Mouse (Mus musculus) heart, postnatal 0 days (tissue): ENCODE results near the gene Micu1. TPM values are rescaled to one million over a fixed set of nuclear protein-coding genes. Genes with fewer than 3 reads are reported as not detected.

Source experiments
- ATAC-seq: fragments of 200-750 bp; cut with Nextera tagmentation; 2 replicates; pipeline ENCODE4 v1.8.0; 2017; ENCODE audit warnings: low read depth, moderate number of reproducible peaks, moderate library complexity; ENCODE audit not compliant: insufficient read depth
- DNase-seq: peaks from one replicate; pipeline ENCODE4 v3.0.0-alpha.2; 2016; ENCODE audit warnings: low spot score
- H3K27ac ChIP-seq: fragments of 300-500 bp; sonication (generic); 2 replicates; pipeline ENCODE4 v1.5.1; 2014; ENCODE audit warnings: low read depth, mild to moderate bottlenecking
- H3K27me3 ChIP-seq: fragments of 300-500 bp; sonication (generic); 2 replicates; pipeline ENCODE4 v1.6.1; 2014; ENCODE audit warnings: low read length, mixed read lengths; ENCODE audit not compliant: control insufficient read depth, insufficient read depth
- H3K36me3 ChIP-seq: fragments of 300-500 bp; sonication (generic); replicated peaks from 2 replicates; pipeline ENCODE4 v1.6.1; 2014; ENCODE audit warnings: low read length, mixed read lengths; ENCODE audit not compliant: control insufficient read depth, insufficient read depth
- H3K4me1 ChIP-seq: fragments of 300-500 bp; sonication (generic); 2 replicates; pipeline ENCODE4 v1.6.1; 2014; ENCODE audit warnings: antibody characterized with exemption; ENCODE audit not compliant: control insufficient read depth, insufficient read depth
- H3K4me2 ChIP-seq: fragments of 300-500 bp; sonication (generic); 2 replicates; pipeline ENCODE4 v1.6.1; 2014; ENCODE audit warnings: low read depth, mild to moderate bottlenecking, low read length, moderate library complexity
- H3K4me3 ChIP-seq: fragments of 300-500 bp; sonication (generic); 2 replicates; pipeline ENCODE4 v1.5.1; 2014; ENCODE audit warnings: low read depth, low read length
- H3K9ac ChIP-seq: fragments of 300-500 bp; sonication (generic); replicated peaks from 2 replicates; pipeline ENCODE4 v1.6.1; 2014; ENCODE audit warnings: low read depth, low read length, mixed read lengths
- H3K9me3 ChIP-seq: fragments of 300-500 bp; sonication (generic); replicated peaks from 2 replicates; pipeline ENCODE4 v1.6.1; 2016; ENCODE audit warnings: low read length; ENCODE audit not compliant: control insufficient read depth
- CTCF ChIP-seq: IDR thresholded peaks from 2 replicates; pipeline ENCODE4 v1.5.1; 2016; ENCODE audit warnings: antibody characterized with exemption, control low read depth, low read depth
- EP300 ChIP-seq: IDR thresholded peaks from 2 replicates; pipeline ENCODE4 v1.6.1; 2016; ENCODE audit warnings: antibody characterized with exemption, low read depth
- WGBS: fragments of 180-500 bp; shearing (Covaris S2); extraction: QIAGEN DNeasy Blood & Tissue Kit; methylation state at CpG from one replicate; pipeline ENCODE4 v1.1.7; 2014; 5-methylcytosine and 5-hydroxymethylcytosine counted together
- polyA plus RNA-seq: library from polyadenylated mRNA; unstranded; fragments of >200 nt; fragmentation: Nextera tagmentation; extraction: Ambion mirVana; gene quantifications from 2 replicates; pipeline ENCODE4 v1.2.1, GENCODE M21; 2015
- total RNA-seq: library from RNA; depleted of rRNA; stranded (reverse); fragments of >200 nt; gene quantifications from 2 replicates; pipeline ENCODE4 v1.2.3, GENCODE M21; 2014; ENCODE audit warnings: low replicate concordance

Micu1 gene
- total and polyA plus RNA-seq, 2 experiments from 2014 or later = 23.9 to 25.0 TPM

DNA sequence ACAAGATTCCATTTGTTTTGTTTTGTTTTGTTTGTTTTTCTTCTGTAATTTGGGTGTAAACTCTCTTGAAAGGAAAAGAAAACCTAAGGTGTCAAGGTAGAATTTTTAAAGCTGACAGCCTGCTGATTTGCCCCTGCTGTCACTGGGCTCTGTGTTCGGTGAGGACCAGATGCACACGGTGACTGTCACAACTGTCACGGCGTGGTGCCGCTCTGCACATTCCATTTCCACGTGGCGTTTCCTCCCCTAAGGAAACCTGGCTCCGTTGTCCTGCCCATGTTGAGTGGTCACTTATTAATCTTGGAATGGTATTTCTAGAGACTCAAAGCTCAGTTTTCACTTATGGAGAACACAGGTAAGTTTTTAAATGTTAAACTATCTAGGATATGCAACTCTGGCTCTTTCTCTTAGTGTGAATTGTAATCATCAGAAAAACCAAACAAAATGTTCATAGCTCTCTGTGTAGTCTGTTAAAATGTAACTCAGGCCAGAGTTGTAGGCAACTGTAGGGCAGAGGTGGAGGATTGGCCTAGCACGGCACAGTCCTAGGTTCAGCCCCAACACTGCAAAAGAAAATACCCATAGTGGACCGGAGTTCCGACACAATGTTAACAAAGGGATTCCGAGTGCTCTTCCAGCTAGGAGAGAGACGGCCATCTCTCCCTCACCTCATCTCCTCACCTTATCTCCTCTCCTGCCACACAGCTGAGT is 66.2 kb downstream of the Micu1 start:
- 34% methylated on average over 13 of the region's 13 CpGs for WGBS
- TF ChIP-seq CTCF (no peak), EP300 (no peak)

DNA sequence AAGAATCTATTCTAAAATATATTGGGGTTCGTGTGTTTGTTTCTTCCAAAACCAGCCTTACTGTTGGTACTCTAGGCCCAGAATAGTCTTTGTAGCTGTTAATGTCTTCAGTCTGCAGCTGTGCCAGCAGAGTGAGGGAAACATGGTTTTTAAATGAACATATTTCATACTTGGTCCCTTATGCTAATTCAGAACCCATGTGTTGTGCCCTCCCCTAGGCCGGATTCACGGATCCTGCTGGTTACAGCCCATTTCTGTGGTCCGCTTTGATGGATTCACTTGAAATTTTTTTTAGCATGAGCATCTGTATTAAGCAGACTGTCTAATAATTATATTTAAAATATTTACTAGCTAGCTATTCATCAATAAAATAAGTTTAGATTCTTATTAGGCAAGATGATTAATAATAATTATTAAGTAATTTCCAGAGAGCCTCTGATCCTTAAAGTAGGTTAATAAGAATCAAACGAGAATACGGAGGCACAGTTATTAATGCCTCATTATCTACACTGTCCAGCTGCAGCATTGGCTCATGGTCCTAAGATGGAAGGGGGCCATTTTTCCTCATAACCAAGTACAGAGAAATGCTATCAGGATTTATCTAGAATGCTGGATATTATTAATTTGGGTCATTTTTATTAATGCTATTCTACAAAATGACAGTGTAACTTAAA is 69.2 kb downstream of the Micu1 start:
- no peak overlapping the region for H3K9ac ChIP-seq
- H3K4me1 ChIP-seq = no peaks in the 10 kb centered on the region
- no peak overlapping the region for H3K27ac ChIP-seq
- H3K36me3 ChIP-seq = no peaks in the 10 kb centered on the region
- H3K4me2 ChIP-seq = no peak overlapping the region
- H3K4me3 ChIP-seq = no peak overlapping the region
- ATAC-seq (no peak), DNase-seq (no peak)
- WGBS = 90% methylated on average over 6 of the region's 6 CpGs
- no peaks in the 10 kb centered on the region for H3K27me3 ChIP-seq
- no peaks in the 10 kb centered on the region for H3K9me3 ChIP-seq
- TF ChIP-seq CTCF = no peak
- TF ChIP-seq EP300 = no peak

More for the DNA sequence above, 66.2 kb downstream of the Micu1 start:
- Histone ChIP-seq H3K27ac (no peak overlapping the region), H3K9ac (no peak overlapping the region), H3K4me3 (no peak overlapping the region), H3K9me3 (no peaks in the 10 kb centered on the region), H3K27me3 (no peaks in the 10 kb centered on the region), H3K36me3 (no peaks in the 10 kb centered on the region), H3K4me2 (no peak overlapping the region), H3K4me1 (no peaks in the 10 kb centered on the region)
- ATAC-seq (no peak), DNase-seq (no peak)

DNA sequence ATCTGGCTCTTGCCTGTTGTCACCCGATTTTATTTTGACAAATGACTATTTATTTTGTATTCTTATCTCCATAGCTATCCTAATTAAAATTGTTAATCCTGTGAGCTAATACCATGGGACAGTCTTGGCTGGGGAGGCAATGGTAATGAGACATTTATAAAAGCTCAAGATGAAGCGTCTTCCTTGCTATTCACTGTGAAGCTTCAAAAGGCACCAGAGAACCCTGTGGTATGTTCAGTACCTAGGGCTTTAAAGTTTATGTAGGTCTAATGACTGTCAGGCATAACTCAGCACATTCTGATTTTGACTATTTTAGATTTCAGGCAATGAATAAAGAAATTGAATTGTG is 69.7 kb downstream of the Micu1 start:
- no peak overlapping the region for H3K9ac ChIP-seq
- no peaks in the 10 kb centered on the region for H3K4me1 ChIP-seq
- no peak overlapping the region for H3K27ac ChIP-seq
- H3K4me2 ChIP-seq = no peak overlapping the region
- no peak overlapping the region for H3K4me3 ChIP-seq
- H3K27me3 ChIP-seq = no peaks in the 10 kb centered on the region
- TF ChIP-seq CTCF = no peak
- TF ChIP-seq EP300 = no peak
- ATAC-seq = no peak
- 77% methylated on average over 2 of the region's 2 CpGs for WGBS
- no peak for DNase-seq
- H3K9me3 ChIP-seq = no peaks in the 10 kb centered on the region
- no peaks in the 10 kb centered on the region for H3K36me3 ChIP-seq

DNA sequence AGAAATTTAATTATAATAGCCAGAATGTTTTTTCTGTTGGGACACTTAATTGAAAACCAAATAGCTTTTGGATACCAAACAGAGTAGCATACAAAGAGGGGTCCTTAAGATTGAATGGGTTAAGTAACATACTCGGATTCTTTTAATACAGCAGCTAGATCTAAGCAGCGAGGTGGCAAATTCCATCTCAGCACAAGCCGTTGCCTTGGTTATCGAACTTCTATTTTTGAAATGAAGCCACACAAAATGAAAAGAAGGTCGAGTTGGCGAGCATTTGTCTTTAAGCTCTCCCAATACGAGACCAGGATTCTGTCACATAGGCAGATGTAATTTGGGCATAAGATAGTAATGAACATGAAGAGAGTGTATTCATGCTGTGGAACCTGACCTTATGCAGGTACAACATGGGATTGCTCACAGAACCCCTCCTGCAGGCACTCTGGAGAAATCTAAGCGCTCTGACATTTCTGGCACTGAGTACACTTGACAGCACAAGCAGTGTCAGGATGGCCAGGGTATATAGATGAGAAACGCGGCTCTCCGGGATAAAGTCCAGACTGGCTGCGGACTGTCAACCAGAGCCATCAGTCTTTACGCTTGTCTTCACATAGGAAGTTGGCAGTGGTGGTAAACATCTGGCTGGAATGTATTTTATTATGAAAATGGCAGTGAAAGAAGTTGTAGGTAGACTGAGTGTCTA is 71.3 kb downstream of the Micu1 start:
- ATAC-seq (no peak), DNase-seq (no peak)
- no peaks in the 10 kb centered on the region for H3K27me3 ChIP-seq
- no peak overlapping the region for H3K27ac ChIP-seq
- no peaks in the 10 kb centered on the region for H3K36me3 ChIP-seq
- WGBS = 53% methylated on average over 13 of the region's 13 CpGs
- H3K9ac ChIP-seq = no peak overlapping the region
- H3K4me1 ChIP-seq = no peaks in the 10 kb centered on the region
- H3K9me3 ChIP-seq = no peaks in the 10 kb centered on the region
- H3K4me2 ChIP-seq = no peak overlapping the region
- TF ChIP-seq EP300 = no peak
- no peak for TF ChIP-seq CTCF
- H3K4me3 ChIP-seq = no peak overlapping the region

DNA sequence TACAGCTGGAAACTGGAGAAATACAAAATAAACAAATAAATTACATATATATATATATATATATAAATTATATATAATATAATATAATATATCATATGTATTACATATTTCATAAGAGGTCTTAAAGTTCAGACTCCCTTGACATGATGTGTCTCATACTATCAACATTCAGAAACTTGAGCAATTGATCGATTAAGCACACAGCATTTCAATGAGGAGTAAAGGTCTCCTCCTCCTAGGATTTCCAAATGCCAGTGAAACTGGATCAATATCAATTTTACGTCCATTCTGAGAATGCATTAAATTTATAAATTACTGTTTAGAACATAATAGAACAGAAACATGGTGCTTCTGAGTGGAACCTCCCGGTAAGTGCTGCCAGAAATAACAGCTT is 71.9 kb downstream of the Micu1 start:
- Histone ChIP-seq H3K4me3 (no peak overlapping the region), H3K4me1 (no peaks in the 10 kb centered on the region), H3K36me3 (no peaks in the 10 kb centered on the region), H3K27ac (no peak overlapping the region), H3K27me3 (no peaks in the 10 kb centered on the region), H3K4me2 (no peak overlapping the region), H3K9ac (no peak overlapping the region), H3K9me3 (no peaks in the 10 kb centered on the region)
- ATAC-seq (no peak), DNase-seq (no peak)
- no peak for TF ChIP-seq CTCF
- no peak for TF ChIP-seq EP300
- 73% methylated on average over 3 of the region's 3 CpGs for WGBS
